Mouse (Mus musculus) cerebellum, postnatal 36 days (tissue): ENCODE results near the gene Hs6st1.

Experiments
- DNase-seq, 2 experiments: peaks; one replicate each; pipeline ENCODE4 v3.0.0; 2021 to 2022; ENCODE audit warnings: mixed read lengths in 2 of 2

Hs6st1 gene

DNA sequence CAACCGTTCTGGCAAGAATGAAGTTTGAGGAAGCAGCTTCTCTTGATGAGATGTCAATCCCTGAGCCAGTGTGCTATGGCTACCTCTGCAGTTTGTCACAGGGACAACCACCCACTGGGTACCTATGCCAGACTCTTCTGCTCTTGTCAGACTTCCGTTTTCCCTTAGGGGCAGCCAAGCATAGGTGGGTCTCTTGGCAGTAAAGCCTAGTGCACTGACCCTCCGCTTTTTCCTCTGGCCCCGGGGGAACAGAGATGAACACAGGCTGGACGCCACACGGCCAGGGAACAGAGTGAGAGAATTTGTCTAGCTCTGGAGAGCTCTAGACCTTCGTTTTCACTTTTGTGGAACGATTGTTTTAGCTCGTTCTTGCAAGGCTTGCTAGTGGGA is 2.4 kb upstream of the Hs6st1 start:
- no peak for DNase-seq

DNA sequence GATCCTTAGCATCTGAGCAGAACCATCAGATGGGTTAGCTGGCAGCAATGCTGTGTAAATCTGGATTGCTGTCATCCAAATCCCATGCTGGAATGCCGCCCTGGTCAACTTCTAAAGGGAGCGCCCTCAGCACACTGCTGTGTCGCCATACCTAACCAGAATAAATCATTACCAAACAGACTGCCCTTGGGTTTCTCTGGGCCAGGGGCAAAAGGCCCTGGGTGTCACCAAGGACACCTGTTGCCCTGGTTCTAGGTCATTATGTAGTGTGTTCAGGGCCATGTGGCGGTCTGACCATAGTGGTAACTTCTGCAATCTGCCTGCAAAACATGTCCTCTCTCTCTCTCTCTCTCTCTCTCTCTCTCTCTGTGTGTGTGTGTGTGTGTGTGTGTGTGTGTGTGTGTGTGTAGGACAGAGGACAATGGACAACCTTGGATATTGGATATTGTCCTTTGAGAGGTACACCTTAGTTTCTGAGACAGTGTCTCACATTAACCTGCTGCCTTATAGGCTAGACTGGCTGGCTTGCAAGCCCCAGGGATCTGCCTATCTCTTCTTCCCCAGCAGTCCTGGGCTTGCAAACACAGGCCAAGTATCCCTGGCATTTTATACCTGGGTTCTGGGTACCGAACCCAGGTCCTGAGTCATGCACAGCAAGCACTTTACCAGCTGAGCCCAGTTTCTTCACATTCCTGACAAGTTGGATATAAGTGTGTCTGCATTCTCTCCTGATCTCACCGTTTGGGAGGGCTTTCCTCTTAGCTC is 1.8 kb upstream of the Hs6st1 start:
- no peak for DNase-seq

DNA sequence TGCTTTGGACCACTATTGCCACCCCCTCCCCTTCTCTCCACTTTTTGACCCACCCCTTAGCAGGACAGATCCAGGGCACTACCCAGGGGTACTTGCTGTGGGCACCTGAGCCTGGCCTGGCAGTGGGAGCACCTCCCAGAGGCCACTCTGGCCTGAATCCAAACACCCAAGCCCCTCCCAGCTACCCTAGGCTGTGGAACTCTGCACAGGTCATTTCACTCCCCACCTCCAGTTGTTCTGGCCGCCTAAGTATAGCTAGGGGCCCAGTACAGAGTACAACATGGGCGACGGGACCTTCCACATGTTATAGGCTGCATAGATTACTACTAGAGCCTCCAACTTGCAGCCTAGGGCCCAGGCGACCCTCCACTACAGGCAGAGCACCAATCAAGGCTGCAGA is 999 bp upstream of the Hs6st1 start:
- DNase-seq, result no peak

DNA sequence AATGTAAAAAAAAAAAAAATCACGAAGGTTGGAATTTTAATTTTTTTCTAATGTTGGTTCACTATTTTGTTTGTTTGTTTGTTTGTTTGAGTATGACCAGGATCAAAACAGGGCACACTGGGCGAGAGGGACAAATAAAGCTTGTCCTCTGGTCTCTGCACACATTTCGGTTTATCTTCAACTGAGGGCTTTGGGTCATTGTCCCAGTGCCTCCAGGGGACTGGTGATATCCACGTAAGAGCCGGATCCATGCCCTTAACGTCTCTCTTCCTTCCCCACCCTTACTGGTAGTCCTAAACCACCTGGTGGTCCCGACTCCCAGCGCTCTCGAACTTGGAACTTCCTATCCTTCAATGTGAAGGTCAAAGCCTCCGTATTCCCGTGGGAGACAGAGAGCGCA is 589 bp upstream of the Hs6st1 start:
- DNase-seq, result no peak

DNA sequence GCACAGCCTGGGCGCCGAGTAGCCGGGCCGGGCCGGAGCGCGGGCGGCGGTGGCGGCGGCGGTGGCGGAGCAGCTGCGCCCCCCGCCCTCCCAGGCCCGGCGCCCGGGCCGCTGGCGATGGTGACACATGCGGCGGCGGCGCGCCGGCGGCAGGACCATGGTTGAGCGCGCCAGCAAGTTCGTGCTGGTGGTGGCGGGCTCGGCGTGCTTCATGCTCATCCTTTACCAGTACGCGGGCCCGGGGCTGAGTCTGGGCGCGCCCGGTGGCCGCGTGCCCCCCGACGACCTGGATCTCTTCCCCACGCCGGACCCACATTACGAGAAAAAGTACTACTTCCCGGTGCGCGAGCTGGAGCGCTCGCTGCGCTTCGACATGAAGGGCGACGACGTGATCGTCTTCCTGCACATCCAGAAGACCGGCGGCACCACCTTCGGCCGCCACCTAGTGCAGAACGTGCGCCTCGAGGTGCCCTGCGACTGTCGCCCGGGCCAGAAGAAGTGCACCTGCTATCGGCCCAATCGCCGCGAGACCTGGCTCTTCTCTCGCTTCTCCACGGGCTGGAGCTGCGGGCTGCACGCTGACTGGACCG is 426 bp downstream of the Hs6st1 start:
- DNase-seq, result peak; percentile 54 to 59

DNA sequence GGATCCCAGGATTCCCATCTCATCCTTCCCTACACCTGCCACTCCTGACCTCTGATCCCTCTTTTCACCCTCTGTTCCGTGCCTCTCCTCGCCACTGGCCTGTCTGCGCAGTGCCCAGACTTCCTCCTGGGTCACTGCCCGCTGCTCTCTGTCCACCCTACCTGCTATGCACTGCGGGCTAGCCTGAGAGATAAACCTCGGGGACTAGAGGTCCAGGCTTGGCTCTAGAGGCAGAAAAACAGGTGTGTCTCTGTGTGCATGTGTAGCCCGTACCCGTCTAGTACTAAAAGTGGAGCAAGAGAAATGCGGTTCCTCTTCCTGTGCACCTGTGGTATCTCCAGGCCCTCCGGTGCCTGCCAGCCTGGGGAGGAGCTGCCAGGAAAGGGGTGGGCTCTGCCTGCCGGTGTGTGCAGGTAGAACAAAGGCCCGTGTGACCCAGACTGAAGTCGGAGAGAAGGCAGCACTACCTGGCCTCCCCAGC is 1.1 kb downstream of the Hs6st1 start:
- peak; percentile 50 to 55 for DNase-seq

DNA sequence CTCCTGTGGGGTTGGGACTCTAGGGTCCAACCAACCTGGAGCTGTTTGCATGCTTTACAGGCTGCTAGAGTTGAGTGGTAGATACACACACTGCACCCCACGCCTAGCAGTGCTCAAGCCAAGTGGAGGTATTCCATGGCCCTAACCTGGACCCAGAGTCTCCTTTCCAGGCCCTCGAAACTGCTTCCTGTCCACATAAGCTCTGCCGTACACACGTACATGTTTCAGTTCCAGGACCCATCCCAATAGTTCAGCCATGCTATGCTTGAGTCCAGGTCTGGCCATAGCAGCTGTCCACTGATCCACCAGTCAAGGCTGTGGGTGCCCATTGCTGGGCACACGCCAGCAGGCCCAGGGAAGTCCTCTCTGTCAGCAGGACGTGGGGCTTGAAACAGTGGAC is 2.0 kb downstream of the Hs6st1 start:
- DNase-seq, result no peak

DNA sequence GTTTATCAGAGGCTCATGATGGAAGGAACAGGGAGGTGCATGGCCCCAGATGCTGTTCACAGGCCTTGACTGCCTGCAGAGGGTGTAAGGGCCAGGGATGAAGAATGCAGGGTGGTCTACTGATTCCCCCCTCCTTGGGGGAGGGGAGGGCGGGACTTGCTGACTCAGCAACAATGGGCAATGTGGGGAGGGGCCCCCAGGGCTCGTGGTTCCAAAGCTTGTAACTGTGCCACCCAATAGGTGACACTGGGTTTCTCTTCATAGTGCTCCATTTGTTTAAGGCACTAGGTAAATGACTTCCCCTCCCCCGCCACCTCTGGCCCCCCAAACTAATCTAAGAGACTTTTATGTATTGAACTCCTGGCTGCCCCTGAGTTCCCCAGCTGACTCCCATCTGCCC is 2.5 kb downstream of the Hs6st1 start:
- DNase-seq, result no peak

DNA sequence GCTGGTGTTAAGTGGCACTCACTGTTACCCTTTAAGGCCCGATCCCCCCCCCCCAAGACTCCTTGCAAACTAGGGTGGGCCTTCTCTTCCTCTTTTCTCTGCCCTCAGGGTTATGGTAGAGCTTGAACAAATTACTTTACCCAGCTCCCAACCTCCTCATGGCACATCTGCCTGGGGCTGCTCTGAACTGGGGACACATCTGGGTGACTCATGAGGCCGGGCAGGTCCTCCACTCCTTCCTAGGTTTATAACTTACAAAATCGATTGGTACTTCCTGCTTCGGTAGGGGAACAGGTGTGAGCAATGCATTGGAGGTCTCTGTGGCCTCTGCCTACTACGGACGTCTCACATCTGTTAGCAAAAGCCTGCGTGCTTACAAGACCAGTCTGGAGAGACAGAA is 3.0 kb downstream of the Hs6st1 start:
- DNase-seq, result no peak

DNA sequence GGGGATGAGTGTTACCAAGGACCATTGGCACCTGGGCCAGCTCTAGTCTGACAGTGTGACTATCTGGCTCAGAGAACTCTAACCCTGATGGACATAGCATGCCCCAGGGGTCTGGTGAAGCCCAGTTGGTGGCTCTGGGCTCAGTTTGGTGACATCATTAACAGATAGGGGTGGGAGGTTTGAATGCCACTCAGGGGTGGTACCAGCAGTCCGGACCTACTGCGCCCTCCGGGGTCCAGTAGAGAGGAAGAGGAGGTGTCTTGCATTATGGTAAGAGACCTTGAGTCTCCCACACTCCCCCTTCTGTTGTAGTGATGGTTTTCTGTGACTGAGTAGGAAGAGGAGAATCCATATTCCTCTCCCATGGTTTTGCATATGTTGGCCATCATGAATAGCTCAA is 3.4 kb downstream of the Hs6st1 start:
- DNase-seq, result no peak

DNA sequence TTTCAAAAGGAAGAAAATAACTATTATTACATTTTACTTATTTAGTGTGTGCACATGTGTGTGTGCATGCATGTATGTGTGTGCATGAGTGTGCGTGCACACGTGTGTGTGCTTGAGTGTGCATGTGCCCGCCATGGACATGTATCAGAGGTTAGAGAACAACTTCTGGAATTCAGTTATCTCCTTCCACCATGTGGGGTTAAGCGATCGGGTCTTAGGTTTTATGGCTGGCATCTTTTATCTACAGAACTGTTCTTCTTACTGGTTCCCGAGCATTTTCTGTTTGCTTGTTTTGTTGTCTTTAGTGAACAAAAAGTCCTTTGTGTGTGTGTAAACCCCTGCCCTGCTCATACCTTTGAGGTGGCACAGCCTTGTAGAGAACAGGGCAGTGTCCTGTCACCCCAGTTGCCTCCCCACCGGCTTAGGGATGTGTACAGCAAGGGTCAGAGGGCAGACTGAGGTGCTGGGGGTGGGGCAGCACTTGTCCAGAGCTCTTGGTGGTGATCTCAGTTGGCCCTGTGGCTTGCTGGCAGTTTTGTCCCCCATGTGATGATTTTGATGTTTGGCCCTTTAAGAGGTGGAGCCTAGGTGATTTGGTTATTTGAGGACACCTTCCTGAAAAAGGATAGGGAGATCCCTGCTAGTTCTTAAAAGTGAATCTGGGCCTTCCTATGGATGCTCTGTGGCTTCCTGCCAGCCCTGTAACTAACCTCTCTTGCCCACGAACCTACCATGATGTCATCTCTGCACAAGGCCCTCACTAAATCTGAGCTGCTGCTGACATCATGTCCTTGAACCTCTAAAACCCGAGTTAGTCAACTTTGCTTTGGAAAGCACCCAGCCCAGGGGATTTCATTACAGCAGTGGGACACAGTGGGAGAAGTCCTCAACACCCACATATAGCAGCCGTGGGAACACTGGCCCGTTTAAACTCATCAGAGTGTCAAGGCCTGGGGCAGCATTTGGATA is 4.7 kb downstream of the Hs6st1 start:
- no peak for DNase-seq

DNA sequence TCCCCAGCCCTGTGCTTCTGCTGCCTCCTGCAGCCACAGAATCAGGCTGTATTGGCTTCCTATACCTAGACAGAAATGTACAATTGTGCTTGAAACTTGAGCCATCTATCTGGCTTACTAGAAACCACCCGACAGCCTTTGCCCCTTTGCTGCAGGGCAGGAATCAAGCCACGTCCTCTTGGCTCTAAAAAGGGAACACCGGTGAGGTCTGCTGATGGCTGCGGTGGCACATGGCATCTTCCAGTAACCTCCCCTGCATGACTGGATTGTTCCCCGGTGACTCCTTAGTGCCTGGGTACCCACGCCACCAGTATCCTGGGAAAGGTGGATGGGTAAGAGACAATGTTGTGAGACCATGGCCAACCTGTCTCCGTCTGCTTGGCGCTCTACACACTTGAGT is 5.4 kb downstream of the Hs6st1 start:
- no peak for DNase-seq

DNA sequence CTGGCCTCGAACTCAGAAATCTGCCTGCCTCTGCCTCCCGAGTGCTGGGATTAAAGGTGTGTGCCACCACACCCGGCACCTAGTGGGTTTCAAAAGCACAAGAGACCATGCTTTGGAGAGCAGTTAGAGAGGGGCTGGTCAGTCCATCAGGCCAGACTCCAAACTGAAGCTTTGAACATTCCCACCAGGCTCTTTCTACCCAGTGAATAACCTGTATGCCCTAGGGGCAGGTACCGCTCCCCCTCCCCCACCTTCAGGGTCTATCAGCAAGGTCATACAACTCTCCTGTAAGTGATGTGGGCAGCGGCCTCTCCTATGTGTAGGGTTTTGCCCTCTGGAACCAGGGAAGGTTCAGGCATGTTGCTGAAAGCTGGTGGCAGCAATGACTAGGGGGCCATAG is 6.0 kb downstream of the Hs6st1 start:
- no peak for DNase-seq

DNA sequence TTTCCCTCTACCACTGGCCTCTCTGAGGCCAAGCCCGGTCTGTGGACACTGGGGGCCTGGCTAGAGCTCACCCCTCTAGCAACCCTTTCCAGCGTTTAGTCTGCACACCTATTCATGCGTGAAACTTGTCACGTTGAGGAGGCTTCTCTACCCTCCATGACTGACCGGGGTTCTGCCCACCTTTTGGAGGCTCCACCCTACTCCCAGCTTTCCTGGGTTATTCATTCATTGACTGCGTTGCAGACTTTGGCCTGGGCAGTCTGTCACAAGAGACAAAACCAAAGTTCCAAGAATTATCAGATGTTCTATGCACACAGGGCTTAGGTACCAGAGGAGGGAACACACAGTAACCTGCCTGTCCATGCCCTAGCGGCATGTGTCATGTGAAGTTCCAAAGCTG is 6.8 kb downstream of the Hs6st1 start:
- no peak for DNase-seq

DNA sequence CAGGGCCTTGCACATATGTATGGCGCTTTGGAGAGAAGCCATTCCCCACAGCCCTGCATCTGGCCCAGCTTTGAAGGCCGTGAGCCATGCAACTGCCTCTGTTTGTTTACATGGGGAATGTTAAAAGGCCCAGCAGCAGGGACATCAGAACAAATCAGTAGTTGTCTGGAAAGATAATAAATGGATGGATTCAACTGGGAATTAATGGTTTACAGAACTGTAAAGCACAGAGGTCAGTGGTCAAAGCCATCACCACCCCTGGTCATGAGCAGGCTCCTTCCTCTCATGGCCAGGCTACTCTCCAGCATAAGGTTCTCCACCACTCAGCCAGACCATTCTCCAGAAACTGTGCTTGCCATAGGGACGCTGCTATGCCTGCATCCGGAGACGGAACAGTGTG is 7.5 kb downstream of the Hs6st1 start:
- no peak for DNase-seq

DNA sequence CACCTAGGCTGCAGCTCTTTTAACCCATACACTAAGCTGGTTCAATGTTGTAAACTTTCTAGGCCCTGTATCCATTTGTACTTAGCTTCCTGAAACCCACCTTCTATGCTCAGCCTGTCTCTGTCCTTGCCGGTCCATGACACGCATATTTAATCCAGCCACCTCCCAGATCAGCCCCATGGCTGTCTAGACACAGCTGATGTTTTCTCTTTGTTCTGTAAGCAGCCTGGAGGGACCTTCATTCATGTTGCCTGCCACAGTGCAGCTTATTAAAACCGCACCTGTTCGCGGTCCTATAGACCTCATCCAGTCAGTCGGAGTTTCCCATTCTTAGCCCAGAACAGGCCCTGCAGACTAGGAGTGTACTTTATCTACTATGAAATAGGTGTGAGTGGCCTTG is 8.9 kb downstream of the Hs6st1 start:
- no peak for DNase-seq

DNA sequence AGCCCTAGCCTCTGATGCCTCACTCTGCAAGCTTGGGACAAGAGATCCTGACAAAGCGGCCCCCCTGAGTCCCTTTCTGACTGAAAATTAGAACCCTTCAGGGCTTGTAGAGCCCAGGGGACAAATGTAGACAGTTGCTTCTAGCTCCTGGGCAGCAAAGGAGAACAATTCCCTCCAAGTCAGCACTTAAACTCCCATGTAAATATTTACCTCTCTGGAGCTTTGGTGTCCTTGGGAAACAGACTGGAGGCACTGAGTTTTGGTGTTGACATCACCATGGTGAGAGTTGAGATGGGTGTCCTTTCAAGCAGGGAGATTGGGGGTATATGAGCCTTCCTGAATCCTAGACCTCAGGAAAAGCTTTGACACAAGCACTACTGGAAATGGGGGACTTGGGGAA is 10.1 kb downstream of the Hs6st1 start:
- no peak for DNase-seq

DNA sequence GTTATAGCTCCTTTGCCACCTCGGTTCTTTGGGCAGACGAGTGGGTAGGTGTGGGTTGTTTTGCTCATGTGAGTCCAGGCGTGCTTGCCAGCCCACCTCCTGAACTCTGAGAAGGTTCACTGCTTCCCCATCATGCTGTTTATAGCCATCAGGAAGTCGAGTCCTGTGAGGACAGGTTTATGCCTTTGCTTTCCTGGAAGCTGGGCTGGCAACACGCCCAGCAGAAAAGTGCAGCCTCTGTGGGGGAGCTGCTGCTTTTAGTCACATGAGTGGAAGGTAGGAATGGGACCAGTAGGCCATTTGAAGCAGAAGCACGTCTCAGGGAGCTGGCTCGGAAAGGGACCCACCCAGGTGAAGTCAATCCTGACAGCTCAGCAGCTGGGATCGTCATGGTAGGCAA is 11.5 kb downstream of the Hs6st1 start:
- DNase-seq, result peak; percentile 45 to 57

DNA sequence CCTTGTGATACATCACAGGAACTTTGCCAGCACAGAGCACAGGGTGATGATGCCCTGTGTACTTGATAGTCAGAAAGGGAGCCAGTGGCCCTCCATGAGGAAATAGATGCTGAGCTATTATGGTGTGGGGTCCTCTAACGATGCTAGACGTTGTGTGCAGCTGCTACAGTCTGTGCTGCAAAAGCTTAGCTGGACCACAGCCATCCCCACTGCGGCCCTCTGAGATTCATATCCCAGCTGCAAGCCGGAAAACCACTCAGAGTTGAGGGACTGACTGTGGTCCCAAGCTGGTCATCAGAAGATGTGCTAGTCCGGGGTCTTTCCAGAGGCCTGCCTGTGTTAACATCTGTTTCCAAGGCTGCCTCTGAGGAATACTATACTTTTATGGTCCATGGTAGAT is 12.8 kb downstream of the Hs6st1 start:
- no peak for DNase-seq

DNA sequence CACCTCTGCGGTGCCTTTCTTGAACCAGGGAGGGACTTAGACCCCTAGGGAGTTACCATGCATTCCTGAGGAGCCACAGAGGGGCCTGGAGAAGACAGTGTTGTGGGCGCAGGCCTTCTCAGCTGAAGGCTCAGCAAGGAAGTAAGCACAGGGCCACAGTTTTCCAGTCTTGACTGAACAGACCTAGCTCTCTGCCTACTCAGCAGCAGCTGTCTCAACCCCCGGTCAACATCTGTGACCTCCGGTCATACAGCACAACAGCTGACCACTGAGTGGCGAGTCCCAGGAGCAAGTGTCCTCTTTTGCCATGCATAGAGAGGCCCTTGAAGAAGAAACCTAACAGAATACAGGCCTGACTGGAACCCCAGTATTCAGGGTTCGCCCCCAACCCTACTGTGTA is 14.0 kb downstream of the Hs6st1 start:
- DNase-seq, result no peak

DNA sequence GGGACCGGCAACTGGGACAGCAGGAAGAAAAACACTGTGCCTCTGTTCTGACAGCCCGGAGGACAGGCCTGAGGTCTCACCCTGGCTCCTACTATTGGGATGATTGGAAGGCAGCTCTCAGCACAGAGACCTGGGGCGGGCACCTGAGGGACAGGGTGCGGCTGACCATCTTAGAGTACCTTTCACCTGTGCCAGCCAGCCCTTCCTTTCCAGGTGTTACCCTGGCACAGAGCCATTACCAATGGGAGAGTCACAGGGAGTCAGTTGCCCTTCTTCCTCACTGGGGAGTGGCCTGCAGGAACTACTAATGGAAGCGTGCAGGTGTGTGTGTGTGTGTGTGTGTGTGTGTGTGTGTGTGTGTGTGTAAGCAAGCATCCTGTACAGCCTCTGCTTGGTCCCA is 15.4 kb downstream of the Hs6st1 start:
- DNase-seq, result no peak

DNA sequence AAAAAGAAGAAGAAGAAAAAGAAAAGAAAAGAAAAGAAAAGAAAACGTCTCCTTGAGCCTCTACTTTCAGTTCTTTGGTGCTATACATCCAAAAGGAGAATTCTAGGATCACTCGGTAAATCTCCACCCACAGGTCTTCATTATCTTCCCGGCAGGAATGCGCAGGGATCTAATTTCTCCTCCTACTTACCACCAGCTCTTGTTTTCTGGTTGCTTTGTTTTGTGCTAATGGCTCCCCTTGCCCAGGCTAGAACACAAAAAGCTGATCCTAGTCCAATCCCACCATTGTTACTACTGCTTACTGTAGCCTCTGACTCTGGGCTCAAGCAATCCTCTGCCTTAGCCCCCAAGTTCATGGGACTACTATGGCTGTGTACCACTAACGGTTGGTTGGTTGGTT is 16.9 kb downstream of the Hs6st1 start:
- DNase-seq, result no peak

DNA sequence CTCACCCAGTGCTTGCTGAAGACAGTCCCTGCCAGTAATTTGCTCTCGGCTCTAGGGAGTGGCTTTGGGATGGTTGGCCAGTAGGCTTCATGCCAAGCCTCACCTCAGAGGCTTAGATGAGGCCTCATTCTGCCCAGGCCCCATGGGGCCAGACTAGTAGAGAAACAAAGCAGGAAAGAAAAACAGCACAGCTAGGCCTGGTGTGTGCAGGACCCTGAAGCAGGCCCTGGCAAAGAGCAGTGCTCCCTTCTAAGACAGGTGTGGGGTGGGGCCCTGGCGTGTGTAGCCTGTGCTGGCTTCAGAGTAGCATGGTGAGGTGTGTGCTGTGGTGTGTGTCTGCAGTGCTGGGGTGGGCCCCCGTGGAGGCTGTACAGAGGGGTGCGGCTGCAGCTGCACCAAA is 20.2 kb downstream of the Hs6st1 start:
- DNase-seq, result peak; percentile 41

DNA sequence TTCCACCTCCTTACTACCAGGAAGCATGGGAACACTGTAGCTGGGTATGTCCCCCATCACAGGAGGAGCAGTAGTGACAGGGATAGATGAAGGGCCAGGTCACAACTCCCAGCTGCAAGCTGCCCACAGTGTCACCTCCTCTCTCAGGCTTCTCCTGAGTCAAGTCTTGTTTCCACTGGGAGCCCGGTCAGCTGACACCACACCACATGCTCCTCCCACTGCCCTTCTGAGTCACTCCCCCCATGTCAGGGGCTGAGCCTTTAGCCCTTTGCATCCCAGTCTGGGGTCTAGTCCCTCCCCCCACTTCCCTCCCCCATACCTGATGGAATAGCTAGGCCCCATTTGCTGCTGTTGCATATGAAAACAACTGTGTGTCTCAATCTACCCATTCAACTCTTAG is 21.3 kb downstream of the Hs6st1 start:
- no peak for DNase-seq
